Mouse (Mus musculus) neural tube, embryonic 14.5 days (tissue): ENCODE data around the gene Epha8. TPM values are rescaled to one million over a fixed set of nuclear protein-coding genes. Genes with fewer than 3 reads are reported as not detected.

Experiments used
- ATAC-seq: fragments of 200-750 bp; cut with Nextera tagmentation; 2 replicates; pipeline ENCODE4 v1.8.0; 2017; ENCODE audit warnings: low read depth, mild to moderate bottlenecking, moderate TSS enrichment, moderate library complexity
- H3K27ac ChIP-seq: fragments of 300-500 bp; sonication (generic); 2 replicates; pipeline ENCODE4 v1.5.1; 2014; ENCODE audit warnings: low read depth, mild to moderate bottlenecking, control low read depth, low read length, moderate library complexity, mixed read lengths
- H3K27me3 ChIP-seq: fragments of 300-500 bp; sonication (generic); 2 replicates; pipeline ENCODE4 v1.6.1; 2014; ENCODE audit warnings: low read length; ENCODE audit not compliant: control insufficient read depth, insufficient read depth
- H3K36me3 ChIP-seq: fragments of 300-500 bp; sonication (generic); 2 replicates; pipeline ENCODE4 v1.6.1; 2014; ENCODE audit warnings: low read length, mixed read lengths; ENCODE audit not compliant: control insufficient read depth, insufficient read depth
- H3K4me1 ChIP-seq: fragments of 300-500 bp; sonication (generic); 2 replicates; pipeline ENCODE4 v1.6.1; 2014; ENCODE audit warnings: low read length; ENCODE audit not compliant: control insufficient read depth, insufficient read depth
- H3K4me2 ChIP-seq: fragments of 300-500 bp; sonication (generic); 2 replicates; pipeline ENCODE4 v1.6.1; 2014; ENCODE audit warnings: mild to moderate bottlenecking, low read depth, low read length, control low read depth
- H3K4me3 ChIP-seq: fragments of 300-500 bp; sonication (generic); 2 replicates; pipeline ENCODE4 v1.5.1; 2014; ENCODE audit warnings: low read depth, low read length, control low read depth, mixed read lengths
- H3K9ac ChIP-seq: fragments of 300-500 bp; sonication (generic); replicated peaks from 2 replicates; pipeline ENCODE4 v1.6.1; 2014; ENCODE audit warnings: low read depth, mild to moderate bottlenecking, control low read depth, low read length, mixed read lengths
- H3K9me3 ChIP-seq: fragments of 300-500 bp; sonication (generic); 2 replicates; pipeline ENCODE4 v1.6.1; 2016; ENCODE audit warnings: low read length; ENCODE audit not compliant: control insufficient read depth
- WGBS: fragments of 180-500 bp; shearing (Covaris S2); extraction: QIAGEN DNeasy Blood & Tissue Kit; methylation state at CpG from one replicate; pipeline ENCODE4 v1.1.7; 2014; 5-methylcytosine and 5-hydroxymethylcytosine counted together
- polyA plus RNA-seq: library from polyadenylated mRNA; unstranded; fragments of >200 nt; fragmentation: Nextera tagmentation; extraction: Ambion mirVana; gene quantifications from 2 replicates; pipeline ENCODE4 v1.2.1, GENCODE M21; 2014

The Epha8 gene
- polyA plus RNA-seq, result 9.9 and 13.1 TPM in 2 replicates

GRCm38 (mm10) chr4:136956751-136957446 is at the start of gene Epha8:
Gene Epha8 (minus strand): TSS chr4:136956816.
- Histone ChIP-seq H3K4me2 (peak within 1 kb of the TSS; percentile 92), H3K9me3 (no peaks in the 10 kb centered on the region), H3K4me3 (peak within 1 kb of the TSS; percentile 44), H3K27me3 (peaks cover 10% of the 10 kb centered on the region), H3K4me1 (0 out of 2 replicates have a peak, but pooled peaks cover 6% of the 10 kb centered on the region), H3K27ac (no peak within 1 kb of the TSS), H3K9ac (peak within 1 kb of the TSS; percentile 62), H3K36me3 (no peaks in the 10 kb centered on the region)
- ATAC-seq, result peak; percentile 64; the same call in 1 of the 2 replicates
- 1% methylated on average over 50 of the region's 75 CpGs for WGBS

GRCm38 (mm10) chr4:137001825-137002224 is 45.2 kb upstream of the Epha8 start:
- no peak overlapping the region for H3K9ac ChIP-seq
- no peaks in the 10 kb centered on the region for H3K9me3 ChIP-seq
- H3K4me3 ChIP-seq, result no peak overlapping the region
- 93% methylated on average over 3 of the region's 3 CpGs for WGBS
- no peaks in the 10 kb centered on the region for H3K36me3 ChIP-seq
- no peak for ATAC-seq
- H3K27me3 ChIP-seq, result no peaks in the 10 kb centered on the region
- H3K4me2 ChIP-seq, result no peak overlapping the region
- no peak overlapping the region for H3K27ac ChIP-seq
- H3K4me1 ChIP-seq, result peaks cover 5% of the 10 kb centered on the region; the same call in 1 of the 2 replicates

GRCm38 (mm10) chr4:137001020-137001419 is 44.4 kb upstream of the Epha8 start:
- Histone ChIP-seq H3K27me3 (no peaks in the 10 kb centered on the region), H3K4me1 (peaks cover 6% of the 10 kb centered on the region; the same call in 1 of the 2 replicates), H3K36me3 (0 out of 2 replicates have a peak, but pooled peaks cover 3% of the 10 kb centered on the region), H3K4me3 (no peak overlapping the region), H3K9ac (no peak overlapping the region), H3K9me3 (no peaks in the 10 kb centered on the region), H3K4me2 (no peak overlapping the region), H3K27ac (no peak overlapping the region)
- WGBS, result 74% methylated on average over 7 of the region's 7 CpGs
- ATAC-seq, result no peak

GRCm38 (mm10) chr4:136998371-136998770 is 41.8 kb upstream of the Epha8 start:
- Histone ChIP-seq H3K9me3 (no peaks in the 10 kb centered on the region), H3K27me3 (no peaks in the 10 kb centered on the region), H3K9ac (no peak overlapping the region), H3K4me2 (no peak overlapping the region), H3K4me1 (0 out of 2 replicates have a peak, but pooled peaks cover 3% of the 10 kb centered on the region), H3K27ac (no peak overlapping the region), H3K36me3 (0 out of 2 replicates have a peak, but pooled peaks cover 12% of the 10 kb centered on the region), H3K4me3 (no peak overlapping the region)
- ATAC-seq, result no peak
- WGBS, result 89% methylated on average over 7 of the region's 7 CpGs

- 93% methylated on average over 12 of the region's 12 CpGs for WGBS
- Histone ChIP-seq H3K4me2 (no peak overlapping the region), H3K36me3 (0 out of 2 replicates have a peak, but pooled peaks cover 12% of the 10 kb centered on the region), H3K4me1 (0 out of 2 replicates have a peak, but pooled peaks cover 3% of the 10 kb centered on the region), H3K9ac (no peak overlapping the region), H3K27ac (no peak overlapping the region), H3K27me3 (no peaks in the 10 kb centered on the region), H3K9me3 (no peaks in the 10 kb centered on the region), H3K4me3 (no peak overlapping the region)
- no peak for ATAC-seq
These were observed 41.2 kb upstream of the Epha8 start for GRCm38 (mm10) chr4:136997723-136998345.

- Histone ChIP-seq H3K9ac (no peak overlapping the region), H3K4me3 (no peak overlapping the region), H3K4me1 (0 out of 2 replicates have a peak, but pooled peaks cover 3% of the 10 kb centered on the region), H3K27ac (no peak overlapping the region), H3K36me3 (0 out of 2 replicates have a peak, but pooled peaks cover 12% of the 10 kb centered on the region), H3K9me3 (no peaks in the 10 kb centered on the region), H3K27me3 (no peaks in the 10 kb centered on the region), H3K4me2 (no peak overlapping the region)
- WGBS, result 60% methylated on average over 7 of the region's 7 CpGs
- no peak for ATAC-seq
These were observed 40.3 kb upstream of the Epha8 start for GRCm38 (mm10) chr4:136996933-136997332.

- Histone ChIP-seq H3K36me3 (0 out of 2 replicates have a peak, but pooled peaks cover 12% of the 10 kb centered on the region), H3K27ac (no peak overlapping the region), H3K4me3 (no peak overlapping the region), H3K4me2 (no peak overlapping the region), H3K9me3 (no peaks in the 10 kb centered on the region), H3K27me3 (no peaks in the 10 kb centered on the region), H3K4me1 (0 out of 2 replicates have a peak, but pooled peaks cover 3% of the 10 kb centered on the region), H3K9ac (no peak overlapping the region)
- WGBS, result 83% methylated on average over 14 of the region's 14 CpGs
- no peak for ATAC-seq
These were observed 38.7 kb upstream of the Epha8 start for GRCm38 (mm10) chr4:136995361-136995760.

- peaks cover 15% of the 10 kb centered on the region for H3K4me1 ChIP-seq
- H3K4me3 ChIP-seq, result no peak overlapping the region
- H3K4me2 ChIP-seq, result no peak overlapping the region
- no peaks in the 10 kb centered on the region for H3K9me3 ChIP-seq
- H3K27me3 ChIP-seq, result no peaks in the 10 kb centered on the region
- ATAC-seq, result 0 out of 2 replicates have a peak, but pooled peaks have one; percentile 5
- 45% methylated on average over 9 of the region's 9 CpGs for WGBS
- H3K9ac ChIP-seq, result peak overlapping the region; percentile 2; the same call in 1 of the 2 replicates
- peaks cover 4% of the 10 kb centered on the region; the same call in 1 of the 2 replicates for H3K36me3 ChIP-seq
- no peak overlapping the region for H3K27ac ChIP-seq
These were observed 25.5 kb upstream of the Epha8 start for GRCm38 (mm10) chr4:136981993-136982695.
